Mouse (Mus musculus): Measurements from ENCODE around the gene Cd59b. TPM values are rescaled to one million over a fixed set of nuclear protein-coding genes. Genes with fewer than 3 reads are reported as not detected.
"Not testable (repeated sequence)": the region's sequence is repeated elsewhere in the genome, so short reads cannot be mapped to it uniquely, and the experiment has no call there.

Gene Cd59b
- polyA plus RNA-seq, 1 experiment, result 1.2 TPM

GRCm38 (mm10) chr2:104062665-104063064, 7.0 kb upstream of the Cd59b start:
- TF ChIP-seq CTCF (IDR thresholded peaks at IDR 0.05; ENCODE audit: extremely low read depth, insufficient read depth, insufficient read length, insufficient replicate concordance) (no peak), POLR2A (IDR thresholded peaks at IDR 0.05; ENCODE audit: low read depth, low read length) (no peak)
- Histone ChIP-seq H3K4me1 (ENCODE audit: control insufficient read depth, insufficient read depth, insufficient read length) (no peaks in the 10 kb centered on the region), H3K27me3 (ENCODE audit: control insufficient read depth, insufficient read depth, low read length) (no peaks in the 10 kb centered on the region), H3K4me3 (ENCODE audit: extremely low read depth, insufficient read depth, insufficient read length) (no peak overlapping the region), H3K36me3 (ENCODE audit: control insufficient read depth, insufficient read depth, low read length) (peaks cover 11% of the 10 kb centered on the region), H3K27ac (ENCODE audit: insufficient read depth, low read length) (no peak overlapping the region)
- DNase-seq (ENCODE audit: low read depth in 1 of 2, low spot score in 2 of 2), result no peak

- Histone ChIP-seq H3K27me3 (ENCODE audit: control insufficient read depth, insufficient read depth, low read length) (no peaks in the 10 kb centered on the region), H3K4me1 (ENCODE audit: control insufficient read depth, insufficient read depth, insufficient read length) (no peaks in the 10 kb centered on the region), H3K27ac (ENCODE audit: insufficient read depth, low read length) (no peak overlapping the region), H3K36me3 (ENCODE audit: control insufficient read depth, insufficient read depth, low read length) (peaks cover 7% of the 10 kb centered on the region), H3K4me3 (ENCODE audit: extremely low read depth, insufficient read depth, insufficient read length) (no peak overlapping the region)
- 86% methylated on average over 2 of the region's 2 CpGs for WGBS
- TF ChIP-seq POLR2A (IDR thresholded peaks at IDR 0.05; ENCODE audit: low read depth, low read length), result no peak
- TF ChIP-seq CTCF (IDR thresholded peaks at IDR 0.05; ENCODE audit: extremely low read depth, insufficient read depth, insufficient read length, insufficient replicate concordance), result no peak
- DNase-seq (ENCODE audit: low read depth in 1 of 2, low spot score in 2 of 2), result no peak
Measured at GRCm38 (mm10) chr2:104064152-104064551, 5.5 kb upstream of the Cd59b start.

GRCm38 (mm10) chr2:104065526-104065925, 4.1 kb upstream of the Cd59b start, which contains the start of gene Gm10912:
Gene Gm10912, plus strand, starts transcription at chr2:104065826.
- H3K36me3 ChIP-seq (ENCODE audit: control insufficient read depth, insufficient read depth, low read length); H3K27ac ChIP-seq (ENCODE audit: insufficient read depth, low read length); DNase-seq (ENCODE audit: low read depth in 1 of 2, low spot score in 2 of 2); H3K4me1 ChIP-seq (ENCODE audit: control insufficient read depth, insufficient read depth, insufficient read length); H3K4me3 ChIP-seq (ENCODE audit: extremely low read depth, insufficient read depth, insufficient read length); H3K27me3 ChIP-seq (ENCODE audit: control insufficient read depth, insufficient read depth, low read length): not testable (repeated sequence)
- 79% methylated on average over 6 of the region's 6 CpGs for WGBS

GRCm38 (mm10) chr2:104068450-104068849, 1.2 kb upstream of the Cd59b start, which contains the start of gene Gm10799:
Gene Gm10799, minus strand, starts transcription at chr2:104068550.
- not testable (repeated sequence) for H3K36me3 ChIP-seq (ENCODE audit: control insufficient read depth, insufficient read depth, low read length); H3K27ac ChIP-seq (ENCODE audit: insufficient read depth, low read length); H3K27me3 ChIP-seq (ENCODE audit: control insufficient read depth, insufficient read depth, low read length); DNase-seq (ENCODE audit: low read depth in 1 of 2, low spot score in 2 of 2); H3K4me3 ChIP-seq (ENCODE audit: extremely low read depth, insufficient read depth, insufficient read length); H3K4me1 ChIP-seq (ENCODE audit: control insufficient read depth, insufficient read depth, insufficient read length)
- WGBS, result 25% methylated on average over 7 of the region's 7 CpGs

GRCm38 (mm10) chr2:104078285-104078684, 8.6 kb downstream of the Cd59b start:
- not testable (repeated sequence) for DNase-seq (ENCODE audit: low read depth in 1 of 2, low spot score in 2 of 2); H3K27me3 ChIP-seq (ENCODE audit: control insufficient read depth, insufficient read depth, low read length); H3K36me3 ChIP-seq (ENCODE audit: control insufficient read depth, insufficient read depth, low read length); H3K4me3 ChIP-seq (ENCODE audit: extremely low read depth, insufficient read depth, insufficient read length); H3K27ac ChIP-seq (ENCODE audit: insufficient read depth, low read length); H3K4me1 ChIP-seq (ENCODE audit: control insufficient read depth, insufficient read depth, insufficient read length)
- WGBS, result 65% methylated on average over 5 of the region's 5 CpGs

- H3K4me3 ChIP-seq (ENCODE audit: extremely low read depth, insufficient read depth, insufficient read length); H3K36me3 ChIP-seq (ENCODE audit: control insufficient read depth, insufficient read depth, low read length); DNase-seq (ENCODE audit: low read depth in 1 of 2, low spot score in 2 of 2); H3K27me3 ChIP-seq (ENCODE audit: control insufficient read depth, insufficient read depth, low read length); H3K27ac ChIP-seq (ENCODE audit: insufficient read depth, low read length); H3K4me1 ChIP-seq (ENCODE audit: control insufficient read depth, insufficient read depth, insufficient read length): not testable (repeated sequence)
- WGBS, result no CpG with 5 or more reads among the region's 1 CpGs
Measured at GRCm38 (mm10) chr2:104081436-104082050, 11.9 kb downstream of the Cd59b start.

GRCm38 (mm10) chr2:104082474-104082873, 12.8 kb downstream of the Cd59b start:
- no peaks in the 10 kb centered on the region for H3K27me3 ChIP-seq (ENCODE audit: control insufficient read depth, insufficient read depth, low read length)
- no peak overlapping the region for H3K4me3 ChIP-seq (ENCODE audit: extremely low read depth, insufficient read depth, insufficient read length)
- no peaks in the 10 kb centered on the region for H3K36me3 ChIP-seq (ENCODE audit: control insufficient read depth, insufficient read depth, low read length)
- no peak for DNase-seq (ENCODE audit: low read depth in 1 of 2, low spot score in 2 of 2)
- no peak overlapping the region for H3K27ac ChIP-seq (ENCODE audit: insufficient read depth, low read length)
- H3K4me1 ChIP-seq (ENCODE audit: control insufficient read depth, insufficient read depth, insufficient read length), result no peaks in the 10 kb centered on the region
- no peak for TF ChIP-seq CTCF (IDR thresholded peaks at IDR 0.05; ENCODE audit: extremely low read depth, insufficient read depth, insufficient read length, insufficient replicate concordance)
- no peak for TF ChIP-seq POLR2A (IDR thresholded peaks at IDR 0.05; ENCODE audit: low read depth, low read length)

- not testable (repeated sequence) for H3K27ac ChIP-seq (ENCODE audit: insufficient read depth, low read length); H3K4me1 ChIP-seq (ENCODE audit: control insufficient read depth, insufficient read depth, insufficient read length); H3K4me3 ChIP-seq (ENCODE audit: extremely low read depth, insufficient read depth, insufficient read length); H3K27me3 ChIP-seq (ENCODE audit: control insufficient read depth, insufficient read depth, low read length); DNase-seq (ENCODE audit: low read depth in 1 of 2, low spot score in 2 of 2); H3K36me3 ChIP-seq (ENCODE audit: control insufficient read depth, insufficient read depth, low read length)
Measured at GRCm38 (mm10) chr2:104084027-104084426, 14.4 kb downstream of the Cd59b start.

- H3K27ac ChIP-seq (ENCODE audit: insufficient read depth, low read length); H3K27me3 ChIP-seq (ENCODE audit: control insufficient read depth, insufficient read depth, low read length); DNase-seq (ENCODE audit: low read depth in 1 of 2, low spot score in 2 of 2); H3K36me3 ChIP-seq (ENCODE audit: control insufficient read depth, insufficient read depth, low read length); H3K4me3 ChIP-seq (ENCODE audit: extremely low read depth, insufficient read depth, insufficient read length); H3K4me1 ChIP-seq (ENCODE audit: control insufficient read depth, insufficient read depth, insufficient read length): not testable (repeated sequence)
- 50% methylated on average over 1 of the region's 1 CpGs for WGBS
Measured at GRCm38 (mm10) chr2:104087562-104087961, 17.9 kb downstream of the Cd59b start.

Data from spleen, adult 2 months (tissue).